Mouse (Mus musculus) neural tube, embryonic 15.5 days (tissue): Measurements from ENCODE around the gene Lins1. TPM values are rescaled to one million over a fixed set of nuclear protein-coding genes. Genes with fewer than 3 reads are reported as not detected.
A peak's percentile ranks its signal among the peaks of the same experiment; 100 is the strongest.

Source experiments
- ATAC-seq: fragments of 200-750 bp; cut with Nextera tagmentation; 2 replicates; pipeline ENCODE4 v1.8.0; 2017; ENCODE audit warnings: mild to moderate bottlenecking, moderate TSS enrichment, moderate library complexity; ENCODE audit not compliant: low FRiP score
- H3K27ac ChIP-seq: fragments of 300-500 bp; sonication (generic); replicated peaks from 2 replicates; pipeline ENCODE4 v1.5.1; 2015; ENCODE audit warnings: mild to moderate bottlenecking, inconsistent platforms
- H3K27me3 ChIP-seq: fragments of 300-500 bp; sonication (generic); replicated peaks from 2 replicates; pipeline ENCODE4 v1.6.1; 2015; ENCODE audit warnings: inconsistent platforms
- H3K36me3 ChIP-seq: fragments of 300-500 bp; sonication (generic); 2 replicates; pipeline ENCODE4 v1.6.1; 2015; ENCODE audit warnings: inconsistent platforms
- H3K4me1 ChIP-seq: fragments of 300-500 bp; sonication (generic); 2 replicates; pipeline ENCODE4 v1.6.1; 2015; ENCODE audit warnings: inconsistent platforms
- H3K4me2 ChIP-seq: fragments of 300-500 bp; sonication (generic); 2 replicates; pipeline ENCODE4 v1.6.1; 2015; ENCODE audit warnings: inconsistent platforms, mild to moderate bottlenecking, moderate library complexity
- H3K4me3 ChIP-seq: fragments of 300-500 bp; sonication (generic); replicated peaks from 2 replicates; pipeline ENCODE4 v1.5.1; 2015; ENCODE audit warnings: mild to moderate bottlenecking, inconsistent platforms
- H3K9ac ChIP-seq: fragments of 300-500 bp; sonication (generic); replicated peaks from 2 replicates; pipeline ENCODE4 v1.6.1; 2015; ENCODE audit warnings: mild to moderate bottlenecking, inconsistent platforms
- H3K9me3 ChIP-seq: fragments of 300-500 bp; sonication (generic); replicated peaks from 2 replicates; pipeline ENCODE4 v1.6.1; 2016; ENCODE audit warnings: inconsistent platforms
- WGBS: fragments of 180-500 bp; shearing (Covaris S2); methylation state at CpG from one replicate; pipeline ENCODE4 v1.1.7; 2015; ENCODE audit warnings: mixed read lengths; 5-methylcytosine and 5-hydroxymethylcytosine counted together
- polyA plus RNA-seq: library from polyadenylated mRNA; unstranded; fragments of >200 nt; fragmentation: Nextera tagmentation; extraction: Ambion mirVana; gene quantifications from 2 replicates; pipeline ENCODE4 v1.2.1, GENCODE M21; 2015

Gene Lins1
- polyA plus RNA-seq, 1 experiment from 2014 or later, result 14.7 TPM

DNA sequence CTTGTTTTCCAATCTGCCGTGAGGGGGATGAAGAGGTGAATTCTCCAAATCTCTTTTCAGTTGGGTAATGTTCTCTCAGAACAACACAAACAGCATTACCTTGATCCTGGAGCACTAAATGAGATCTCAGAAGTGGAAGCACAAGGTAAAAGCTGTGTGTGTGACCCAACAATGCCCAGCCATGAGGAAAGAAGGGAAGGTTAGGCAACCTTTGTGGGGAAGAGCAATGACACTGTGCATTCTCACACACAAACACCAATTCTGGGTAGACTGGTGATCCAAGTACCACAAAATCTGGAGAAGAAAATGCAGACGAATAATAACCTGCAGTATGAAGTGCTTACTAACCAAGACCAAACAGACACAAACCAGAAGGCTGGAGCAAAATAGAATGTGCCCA lies 13.9 kb upstream of the Lins1 start:
- ATAC-seq, result no peak
- Histone ChIP-seq H3K27ac (no peak overlapping the region), H3K4me2 (no peak overlapping the region), H3K27me3 (no peaks in the 10 kb centered on the region), H3K9ac (no peak overlapping the region), H3K9me3 (no peaks in the 10 kb centered on the region), H3K4me1 (no peaks in the 10 kb centered on the region), H3K4me3 (no peak overlapping the region), H3K36me3 (peaks cover 88% of the 10 kb centered on the region)
- 94% methylated on average over 2 of the region's 2 CpGs for WGBS

DNA sequence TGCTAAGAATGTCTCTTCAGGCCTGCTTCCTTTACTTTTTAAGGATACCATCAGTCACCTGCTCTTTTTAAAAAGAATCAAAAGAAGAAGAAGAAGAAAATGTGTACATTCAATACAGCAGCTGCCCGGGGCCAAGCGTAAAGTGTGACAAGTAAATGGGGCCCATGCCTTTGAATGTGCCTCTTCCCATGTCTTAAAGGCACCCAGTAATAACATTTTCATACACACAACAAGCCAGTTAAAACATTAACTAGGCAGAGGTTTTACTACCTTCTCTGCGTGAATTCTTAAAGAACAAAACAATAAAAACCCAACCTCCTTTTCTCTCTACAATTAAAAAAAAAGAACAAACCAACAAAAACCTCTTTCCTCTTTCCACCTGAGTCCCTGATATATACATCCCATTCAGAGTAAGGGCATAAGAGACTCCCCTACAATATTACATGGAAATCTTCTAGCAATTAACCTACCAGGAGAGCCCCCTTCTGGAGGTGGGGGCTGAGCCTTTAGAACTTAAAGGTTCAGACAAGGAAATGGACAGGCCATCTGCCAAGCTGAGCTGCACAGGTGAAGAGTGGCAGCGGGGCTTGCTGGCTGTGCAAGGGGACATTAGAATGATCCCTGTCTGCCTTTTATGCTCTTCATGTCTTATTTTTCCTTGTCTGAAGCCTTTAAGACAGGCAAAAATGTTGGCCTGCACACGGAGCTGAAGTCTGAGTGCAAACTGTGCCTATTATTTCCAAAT lies 7.4 kb upstream of the Lins1 start:
- no peak for ATAC-seq
- Histone ChIP-seq H3K36me3 (peaks cover 45% of the 10 kb centered on the region), H3K4me3 (no peak overlapping the region), H3K4me1 (no peaks in the 10 kb centered on the region), H3K9me3 (no peaks in the 10 kb centered on the region), H3K4me2 (no peak overlapping the region), H3K27me3 (no peaks in the 10 kb centered on the region), H3K27ac (no peak overlapping the region), H3K9ac (no peak overlapping the region)
- WGBS, result 71% methylated on average over 5 of the region's 5 CpGs

DNA sequence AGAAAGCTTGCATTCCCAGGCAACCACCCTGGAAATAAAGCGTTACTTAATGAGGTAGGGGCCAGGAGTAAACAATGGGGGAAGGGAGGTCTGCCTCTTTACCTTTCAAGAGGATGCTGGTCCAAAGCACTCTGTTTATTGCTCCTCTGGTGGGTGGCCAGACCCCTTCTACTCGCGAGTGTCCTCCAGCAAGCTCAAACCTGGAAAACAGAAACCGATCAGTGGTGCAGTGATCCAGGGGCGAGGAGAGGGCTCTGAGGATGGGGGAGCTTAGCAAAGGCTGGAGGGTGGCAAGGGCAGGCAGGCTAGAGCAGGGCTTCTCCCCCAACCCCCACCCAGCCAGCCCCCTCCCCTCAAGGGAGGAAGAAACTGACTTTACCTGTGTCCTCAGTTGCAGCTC lies 968 bp upstream of the Lins1 start:
- Histone ChIP-seq H3K36me3 (peaks cover 7% of the 10 kb centered on the region; the same call in 1 of the 2 replicates), H3K9me3 (no peaks in the 10 kb centered on the region), H3K9ac (peak overlapping the region; percentile 78), H3K4me1 (peaks cover 23% of the 10 kb centered on the region), H3K27ac (peak overlapping the region; percentile 68), H3K27me3 (no peaks in the 10 kb centered on the region), H3K4me2 (peak overlapping the region; percentile 96), H3K4me3 (peak overlapping the region; percentile 74)
- no peak; the same call in 1 of the 2 replicates for ATAC-seq
- WGBS, result 0% methylated on average over 5 of the region's 5 CpGs

DNA sequence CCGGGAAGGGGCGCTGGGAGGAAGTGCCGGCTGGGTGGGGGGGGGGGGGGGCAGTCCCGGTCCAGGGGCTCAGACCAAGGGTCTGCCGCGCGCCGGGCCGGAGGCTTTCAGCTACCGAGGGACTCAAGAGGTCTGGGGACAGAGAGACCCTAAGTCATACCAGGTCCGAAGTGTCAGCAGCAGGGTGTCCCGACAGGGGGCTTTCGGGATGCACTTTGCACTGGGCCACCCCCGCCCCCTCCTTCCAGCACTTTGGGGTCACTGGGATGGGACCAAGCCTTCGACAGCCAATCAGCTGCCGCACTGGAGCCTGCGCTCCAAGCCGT lies 432 bp upstream of the Lins1 start, which contains the start of gene Asb7:
Gene Asb7 (minus strand): TSS at position 303 of the 326 bp plus-strand sequence.
- under 1% methylated on average over 15 of the region's 18 CpGs for WGBS
- Histone ChIP-seq H3K4me3 (peak within 1 kb of the TSS; percentile 74), H3K4me2 (peak within 1 kb of the TSS; percentile 96), H3K27ac (peak within 1 kb of the TSS; percentile 97), H3K36me3 (peaks cover 7% of the 10 kb centered on the region; the same call in 1 of the 2 replicates), H3K4me1 (peaks cover 23% of the 10 kb centered on the region), H3K9me3 (no peaks in the 10 kb centered on the region), H3K27me3 (no peaks in the 10 kb centered on the region), H3K9ac (peak within 1 kb of the TSS; percentile 82)
- ATAC-seq, result no peak

DNA sequence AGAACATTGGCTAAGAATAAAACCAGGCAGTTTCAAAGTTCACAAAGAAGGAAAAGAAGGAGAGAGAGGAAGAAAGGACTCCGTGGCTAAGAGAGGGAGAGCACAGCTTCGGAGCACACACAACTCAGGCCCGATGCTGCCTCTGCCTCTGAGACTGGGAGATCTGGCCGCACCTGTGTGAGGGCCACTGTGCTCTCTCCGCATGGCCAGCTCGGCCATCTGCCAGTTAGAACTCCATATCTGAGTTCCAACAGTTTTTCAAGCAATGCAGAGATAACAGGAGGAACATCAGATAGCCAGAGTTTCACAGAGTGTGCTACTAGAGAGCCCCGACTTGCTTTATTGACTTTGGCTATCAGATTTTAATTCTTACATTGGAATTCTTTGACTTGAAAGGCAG lies 4.8 kb downstream of the Lins1 start:
- Histone ChIP-seq H3K9ac (no peak overlapping the region), H3K27ac (no peak overlapping the region), H3K4me2 (no peak overlapping the region), H3K36me3 (peaks cover 10% of the 10 kb centered on the region), H3K27me3 (no peaks in the 10 kb centered on the region), H3K4me3 (no peak overlapping the region), H3K4me1 (peaks cover 14% of the 10 kb centered on the region), H3K9me3 (no peaks in the 10 kb centered on the region)
- WGBS, result 83% methylated on average over 7 of the region's 7 CpGs
- ATAC-seq, result no peak

DNA sequence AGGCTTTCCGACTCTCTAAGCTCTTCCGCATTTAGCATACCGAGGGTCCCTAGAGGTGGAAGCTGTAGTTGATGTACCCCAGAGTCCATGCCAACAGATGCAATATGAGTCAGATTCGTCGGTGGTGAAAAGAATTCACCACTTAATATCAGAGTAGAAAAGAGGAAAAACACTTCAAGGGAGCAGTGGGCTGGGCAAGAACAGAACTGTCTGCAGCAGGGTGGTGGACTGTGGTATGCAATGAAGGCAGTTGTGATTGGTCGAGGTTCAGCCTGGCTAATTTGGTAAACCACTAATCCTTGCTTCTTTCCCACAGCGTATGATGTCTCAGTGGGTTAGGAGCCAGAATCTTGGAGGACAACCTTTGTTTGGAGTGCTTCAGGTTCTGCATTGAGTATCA lies 13.0 kb downstream of the Lins1 start:
- Histone ChIP-seq H3K4me3 (no peak overlapping the region), H3K4me1 (no peaks in the 10 kb centered on the region), H3K27ac (no peak overlapping the region), H3K9me3 (no peaks in the 10 kb centered on the region), H3K36me3 (peaks cover 38% of the 10 kb centered on the region), H3K9ac (no peak overlapping the region), H3K4me2 (no peak overlapping the region), H3K27me3 (no peaks in the 10 kb centered on the region)
- WGBS, result 93% methylated on average over 7 of the region's 7 CpGs
- no peak for ATAC-seq

DNA sequence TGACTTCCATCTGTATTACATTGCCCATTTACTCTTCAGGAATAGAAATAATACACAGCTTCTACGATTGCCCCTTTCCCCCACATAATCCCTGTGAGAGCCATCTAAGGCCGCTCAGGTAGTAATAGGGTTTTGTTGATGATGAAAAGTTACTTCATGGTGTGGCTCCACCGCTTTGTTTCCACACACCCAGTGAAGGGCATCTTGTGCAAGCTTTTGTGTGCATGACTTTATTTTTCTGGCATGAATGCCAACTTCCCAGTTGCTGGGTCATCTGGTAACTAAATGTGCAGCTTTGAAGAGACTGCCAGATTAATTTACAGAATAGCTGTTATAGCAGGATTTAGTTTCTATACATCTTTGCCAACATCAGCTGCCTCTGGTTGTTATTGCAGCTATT lies 14.9 kb downstream of the Lins1 start:
- Histone ChIP-seq H3K4me3 (no peak overlapping the region), H3K9me3 (no peaks in the 10 kb centered on the region), H3K4me2 (no peak overlapping the region), H3K27me3 (no peaks in the 10 kb centered on the region), H3K9ac (no peak overlapping the region), H3K4me1 (no peaks in the 10 kb centered on the region), H3K27ac (no peak overlapping the region), H3K36me3 (peaks cover 40% of the 10 kb centered on the region)
- ATAC-seq, result no peak
- 87% methylated on average over 3 of the region's 3 CpGs for WGBS

DNA sequence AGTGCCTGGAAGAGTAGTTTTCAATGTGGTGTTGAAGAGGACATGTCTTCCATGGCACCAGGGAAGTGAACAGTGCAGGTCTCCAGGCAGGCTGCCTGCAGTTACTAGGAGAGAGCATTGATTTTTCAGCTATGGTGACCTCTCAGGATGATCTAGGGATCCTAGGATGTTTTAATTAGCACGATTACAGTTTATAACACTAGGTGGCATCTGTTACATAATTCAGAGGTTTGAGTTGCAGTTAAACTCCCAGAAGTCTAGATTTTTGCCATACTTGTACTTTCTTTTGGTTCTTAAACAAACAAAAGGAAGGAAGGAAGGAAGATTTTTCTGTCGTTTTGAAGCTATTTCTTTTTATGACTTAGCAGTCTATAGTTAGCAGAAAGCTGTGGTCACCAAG lies 21.5 kb downstream of the Lins1 start:
- 53% methylated on average over 2 of the region's 2 CpGs for WGBS
- no peaks in the 10 kb centered on the region for H3K9me3 ChIP-seq
- peaks cover 54% of the 10 kb centered on the region for H3K36me3 ChIP-seq
- H3K4me1 ChIP-seq, result no peaks in the 10 kb centered on the region
- H3K27me3 ChIP-seq, result no peaks in the 10 kb centered on the region
- ATAC-seq, result no peak
- no peak overlapping the region for H3K27ac ChIP-seq
- H3K4me2 ChIP-seq, result no peak overlapping the region
- H3K9ac ChIP-seq, result no peak overlapping the region
- H3K4me3 ChIP-seq, result no peak overlapping the region

DNA sequence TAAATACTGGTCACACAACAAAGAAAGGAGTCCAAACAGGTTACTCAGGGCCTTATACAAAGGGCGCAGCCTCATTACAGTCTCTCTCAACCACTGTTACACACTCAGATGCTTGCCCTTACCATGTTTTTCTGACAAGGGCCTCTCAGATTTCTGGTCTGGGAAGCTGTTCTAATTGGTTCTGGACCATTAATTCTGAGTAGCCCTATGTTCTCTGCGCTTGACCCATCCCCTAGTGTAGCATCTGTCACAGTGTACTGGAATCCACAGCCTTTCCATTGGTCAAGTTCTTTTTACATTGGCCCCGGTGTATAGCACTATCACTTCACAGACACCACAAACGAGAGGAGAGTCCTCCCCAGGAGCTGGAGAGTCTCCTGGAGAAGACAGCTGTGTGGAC lies 34.8 kb downstream of the Lins1 start:
- Histone ChIP-seq H3K27ac (no peak overlapping the region), H3K27me3 (peaks cover 17% of the 10 kb centered on the region), H3K9me3 (no peaks in the 10 kb centered on the region), H3K36me3 (peaks cover 9% of the 10 kb centered on the region), H3K4me1 (no peaks in the 10 kb centered on the region), H3K4me3 (no peak overlapping the region), H3K4me2 (no peak overlapping the region), H3K9ac (no peak overlapping the region)
- 36% methylated on average over 4 of the region's 4 CpGs for WGBS
- no peak for ATAC-seq

DNA sequence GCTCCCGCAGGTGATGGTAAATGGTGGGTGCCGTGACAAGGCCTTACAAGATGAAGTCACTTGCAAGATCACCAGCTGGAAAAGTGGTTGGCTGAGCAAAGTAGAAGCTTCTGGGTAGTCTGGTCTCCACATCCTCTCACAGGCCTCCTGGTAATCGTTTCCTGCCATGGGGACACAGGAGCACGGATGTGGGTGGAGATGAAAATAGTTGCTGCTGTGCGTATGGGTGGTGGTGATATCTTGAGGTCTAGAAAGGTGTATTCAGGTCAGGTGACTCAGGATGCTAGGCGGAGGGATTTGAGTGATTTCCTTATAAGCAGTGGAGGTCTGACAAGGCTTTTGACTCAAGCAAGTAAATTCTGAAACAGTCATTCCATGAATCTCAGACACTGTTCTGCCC lies 35.3 kb downstream of the Lins1 start:
- Histone ChIP-seq H3K4me2 (no peak overlapping the region), H3K27me3 (peaks cover 17% of the 10 kb centered on the region), H3K9ac (no peak overlapping the region), H3K9me3 (no peaks in the 10 kb centered on the region), H3K4me3 (no peak overlapping the region), H3K36me3 (peaks cover 9% of the 10 kb centered on the region), H3K4me1 (no peaks in the 10 kb centered on the region), H3K27ac (no peak overlapping the region)
- no peak for ATAC-seq
- WGBS, result 89% methylated on average over 6 of the region's 6 CpGs

DNA sequence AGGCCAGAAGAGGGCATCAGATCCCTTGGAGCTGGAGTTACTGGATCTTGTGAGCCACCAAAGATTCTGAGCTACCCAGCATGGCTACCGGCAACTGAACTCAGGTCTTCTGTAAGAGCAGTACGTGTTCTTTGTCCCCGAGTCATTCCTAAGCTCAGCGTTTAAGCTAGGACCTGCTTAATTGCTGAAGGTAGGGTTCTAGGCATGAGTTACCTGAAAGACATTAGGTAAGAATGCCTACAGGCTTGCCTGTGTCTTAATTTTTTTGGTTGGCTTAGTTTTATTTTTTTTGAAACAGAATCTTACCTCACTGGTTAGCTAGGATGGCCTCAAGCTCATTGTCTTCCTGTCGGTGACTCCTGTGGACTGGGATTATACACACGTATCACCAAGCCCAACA lies 38.4 kb downstream of the Lins1 start:
- Histone ChIP-seq H3K9me3 (no peaks in the 10 kb centered on the region), H3K27ac (no peak overlapping the region), H3K36me3 (no peaks in the 10 kb centered on the region), H3K4me1 (no peaks in the 10 kb centered on the region), H3K4me3 (no peak overlapping the region), H3K27me3 (peaks cover 16% of the 10 kb centered on the region), H3K4me2 (no peak overlapping the region), H3K9ac (no peak overlapping the region)
- no peak for ATAC-seq
- 92% methylated on average over 6 of the region's 6 CpGs for WGBS

DNA sequence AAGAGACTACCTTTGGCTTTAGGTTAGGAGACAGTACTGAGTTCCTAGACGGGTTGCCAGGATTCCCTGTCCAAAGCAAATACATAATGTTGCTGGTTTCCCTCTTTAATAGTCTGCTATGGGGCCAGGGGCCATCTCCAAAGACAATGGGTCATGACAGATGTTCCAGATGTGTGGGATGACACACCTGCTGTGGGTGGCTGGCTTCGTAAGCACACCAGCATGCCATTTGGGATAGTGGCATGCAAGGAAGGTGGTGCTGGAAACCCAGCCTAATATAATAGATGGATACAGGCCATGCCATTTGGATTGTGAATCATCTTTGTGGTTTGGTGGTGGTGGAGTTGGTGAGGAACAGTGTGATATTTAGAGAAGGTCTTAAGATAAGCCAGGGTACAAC lies 39.5 kb downstream of the Lins1 start:
- Histone ChIP-seq H3K36me3 (no peaks in the 10 kb centered on the region), H3K9ac (no peak overlapping the region), H3K4me1 (no peaks in the 10 kb centered on the region), H3K27ac (no peak overlapping the region), H3K4me2 (no peak overlapping the region), H3K4me3 (no peak overlapping the region), H3K27me3 (peaks cover 14% of the 10 kb centered on the region), H3K9me3 (no peaks in the 10 kb centered on the region)
- ATAC-seq, result no peak
- 93% methylated on average over 2 of the region's 2 CpGs for WGBS
